ENCODE assay signal across 25 mouse cellular contexts in genomic region chr1:121618550-121618949, GRCm38 (mm10). TPM values are rescaled to one million over a fixed set of nuclear protein-coding genes. Genes with fewer than 3 reads are reported as not detected.
DNase-seq lines count a peak whose midpoint lies in the region; ATAC-seq lines count a peak whose summit lies in the region.
"Had no signal": no experiment of that assay in that cellular context is flagged by ENCODE, and none has a peak within 500 bp of the region (broad histone marks: within the 10 kb centered on the region; RNA-seq: fewer than 3 reads in every experiment).

No protein-coding gene starts in this region.

- H3K9me3 ChIP-seq in heart, embryonic 16.5 days (replicated peaks; ENCODE audit: control insufficient read depth, low read length): 0 out of 2 replicates have a peak, but pooled peaks cover 2% of the 10 kb centered on the region
- H3K9me3 ChIP-seq: embryonic facial prominence, embryonic 10.5 days; embryonic facial prominence, embryonic 13.5 days; forebrain, embryonic 12.5 days; forebrain, embryonic 15.5 days; hindbrain, embryonic 12.5 days; hindbrain, embryonic 15.5 days had no signal

- H3K4me1 ChIP-seq in heart, embryonic 16.5 days (ENCODE audit: control insufficient read depth, insufficient read depth, low read length): no peaks in the 10 kb centered on the region
- H3K4me1 ChIP-seq: embryonic facial prominence, embryonic 10.5 days; embryonic facial prominence, embryonic 13.5 days; forebrain, embryonic 12.5 days; forebrain, embryonic 15.5 days; hindbrain, embryonic 12.5 days had no signal

- no peaks in the 10 kb centered on the region for H3K27me3 ChIP-seq in heart, embryonic 16.5 days (ENCODE audit: control insufficient read depth, insufficient read depth, low read length)
- H3K27me3 ChIP-seq: embryonic facial prominence, embryonic 13.5 days; forebrain, embryonic 12.5 days; forebrain, embryonic 15.5 days; hindbrain, embryonic 12.5 days; hindbrain, embryonic 15.5 days had no signal

- 0 out of 2 replicates have a peak, but pooled peaks have one; percentile 37 for ATAC-seq in heart, embryonic 16.5 days (replicated peaks; ENCODE audit: extremely low read depth, insufficient read depth, low FRiP score)
- ATAC-seq: activated CD4-positive, CD25-positive, alpha-beta regulatory T cell, adult 4 months; forebrain, embryonic 15.5 days; intestine, postnatal 0 days had no signal

- intact Hi-C loops in heart, postnatal 10 days (cut with DNase I): no loop called here

- no peak overlapping the region for H3K27ac ChIP-seq in heart, embryonic 16.5 days (ENCODE audit: low read length)
- H3K27ac ChIP-seq: embryonic facial prominence, embryonic 10.5 days; embryonic facial prominence, embryonic 13.5 days; forebrain, embryonic 12.5 days; forebrain, embryonic 15.5 days; hindbrain, embryonic 12.5 days; hindbrain, embryonic 15.5 days had no signal

- H3K9ac ChIP-seq in heart, embryonic 16.5 days (ENCODE audit: low read length): no peak overlapping the region
- H3K9ac ChIP-seq: embryonic facial prominence, embryonic 13.5 days; forebrain, embryonic 12.5 days; forebrain, embryonic 15.5 days; hindbrain, embryonic 12.5 days; hindbrain, embryonic 15.5 days had no signal

- H3K36me3 ChIP-seq in heart, embryonic 16.5 days (ENCODE audit: control insufficient read depth, insufficient read depth): no peaks in the 10 kb centered on the region
- H3K36me3 ChIP-seq: embryonic facial prominence, embryonic 10.5 days; embryonic facial prominence, embryonic 13.5 days; forebrain, embryonic 12.5 days; forebrain, embryonic 15.5 days; hindbrain, embryonic 12.5 days; hindbrain, embryonic 15.5 days had no signal

- no peak overlapping the region for H3K4me3 ChIP-seq in heart, embryonic 16.5 days (ENCODE audit: low read length)
- H3K4me3 ChIP-seq: embryonic facial prominence, embryonic 10.5 days; embryonic facial prominence, embryonic 13.5 days; erythroblast, embryonic 14.5 days; forebrain, embryonic 12.5 days; forebrain, embryonic 15.5 days; hindbrain, embryonic 12.5 days; hindbrain, embryonic 15.5 days had no signal

- no peak for DNase-seq in heart, postnatal 10 days
- peak; percentile 77 for DNase-seq in thymus, postnatal 0 days (ENCODE audit: low spot score)
- DNase-seq in thymus, postnatal 14 days: peak; percentile 77
- no peak for DNase-seq in embryo, embryonic 10.5 days (ENCODE audit: low spot score)
- no peak for DNase-seq in c-Kit-positive CD71-positive TER-119-positive erythroid progenitor cells, embryonic 14.5 days (ENCODE audit: low spot score)
- DNase-seq: adrenal gland, adult 8-10 months; adrenal gland, postnatal 25 days; B cell, adult 2 months; cerebellum, adult 18-20 months; cerebellum, adult 9-11 months; cerebellum, postnatal 25 days; embryo, embryonic 11 days; gastrocnemius, postnatal 10 days; gastrocnemius, postnatal 36 days had no signal

- no peak overlapping the region for H3K4me2 ChIP-seq in heart, embryonic 16.5 days (ENCODE audit: low read depth, low read length)
- H3K4me2 ChIP-seq: embryonic facial prominence, embryonic 13.5 days; forebrain, embryonic 12.5 days; forebrain, embryonic 15.5 days; heart, embryonic 11.5 days; hindbrain, embryonic 12.5 days; hindbrain, embryonic 15.5 days had no signal

RNA-seq across cellular contexts. Expression of gene Ddx18, which starts 50.8 kb away (rescaled TPM):
- 26.4 and 27.2 TPM in 2 replicates for polyA plus RNA-seq in heart, embryonic 16.5 days (2015; fragmentation: Nextera tagmentation; extraction: Ambion mirVana)
- 10 to 100 TPM; 16.2 to 20.2 TPM for total RNA-seq in heart, postnatal 10 days (2021)
- polyA plus RNA-seq in thymus, postnatal 0 days (2015; fragmentation: Nextera tagmentation; extraction: Ambion mirVana): 117 and 126 TPM in 2 replicates

Comparison
In these comparisons a context has a peak if more than half of its experiments do, and no peak if none do; other contexts are left out.
1. DNase-seq: peak in thymus, postnatal 0 days (single experiment) and thymus, postnatal 14 days (single experiment); none in heart, postnatal 10 days (0 of 2), embryo, embryonic 10.5 days (single experiment) and c-Kit-positive CD71-positive TER-119-positive erythroid progenitor cells, embryonic 14.5 days (single experiment).